Mouse (Mus musculus) small intestine, adult 2 months (tissue): ENCODE data around the gene Ddb1.

ENCODE experiments used
- CTCF ChIP-seq: fragments of 200-500 bp; IDR thresholded peaks from 2 replicates; pipeline ENCODE4 v1.5.1; 2012; ENCODE audit warnings: low read depth, mild to moderate bottlenecking, control low read depth, inconsistent platforms, low read length, moderate library complexity, mixed read lengths; ENCODE audit not compliant: insufficient replicate concordance, insufficient read length; ENCODE audit errors: extremely low read depth
- POLR2A ChIP-seq: fragments of 200-500 bp; IDR thresholded peaks from 2 replicates; pipeline ENCODE4 v1.6.1; 2012; ENCODE audit warnings: low read depth, mild to moderate bottlenecking, control low read depth, inconsistent platforms, low read length, moderate library complexity

- TF ChIP-seq POLR2A (peak; percentile 97), CTCF (peak; percentile 52; the same call in 1 of the 2 replicates)
These were observed at the start of gene Ddb1, which contains the start of gene Tkfc for GRCm38 (mm10) chr19:10605293-10605900.
